Mouse (Mus musculus) spleen, postnatal 36 days (tissue): ENCODE measurements around the gene Cfdp1.
"Not testable (repeated sequence)": the region's sequence is repeated elsewhere in the genome, so short reads cannot be mapped to it uniquely, and the experiment has no call there.

Source experiments
- DNase-seq, 2 experiments: peaks; one replicate each; pipeline ENCODE4 v3.0.0; 2022; ENCODE audit warnings: low spot score in 2 of 2, mixed read lengths in 1 of 2

Gene Cfdp1

DNA sequence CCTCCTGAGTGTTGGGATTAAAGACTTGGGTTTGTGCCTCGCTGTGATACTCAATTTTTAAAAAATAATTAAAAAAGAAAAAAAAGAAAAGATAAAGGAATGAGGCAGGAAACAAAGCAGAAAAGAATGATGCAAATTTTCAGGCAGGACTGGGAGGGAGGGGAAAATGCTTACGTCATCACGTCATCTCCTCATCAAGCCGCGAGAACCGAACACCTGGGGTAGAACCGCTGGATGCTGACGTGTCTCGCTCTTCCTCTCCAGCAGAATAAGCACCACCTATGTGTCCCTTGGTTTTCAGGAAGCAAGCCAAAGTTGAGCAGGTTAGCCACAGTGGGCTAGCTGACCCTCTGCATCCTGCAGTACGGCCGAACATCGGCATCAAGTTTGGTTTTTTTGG, 1.9 kb upstream of the Cfdp1 start:
- DNase-seq = no peak

DNA sequence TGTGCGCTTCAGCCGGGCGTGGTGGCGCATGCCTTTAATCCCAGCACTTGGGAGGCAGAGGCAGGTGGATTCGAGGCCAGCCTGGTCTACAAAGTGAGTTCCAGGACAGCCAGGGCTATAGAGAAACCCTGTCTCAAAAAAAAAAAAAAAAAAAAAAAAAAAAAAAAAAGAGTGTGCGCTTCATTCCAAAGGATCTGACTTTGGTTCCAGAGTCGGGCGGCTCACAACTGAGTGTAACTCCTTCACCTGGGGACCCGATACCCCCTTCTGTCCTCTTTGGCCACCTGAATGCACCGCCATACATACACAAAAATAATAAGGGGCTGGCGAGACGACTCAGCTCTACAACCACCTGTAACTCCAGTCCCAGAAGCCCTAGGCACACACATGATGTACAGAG, 872 bp downstream of the Cfdp1 start:
- not testable (repeated sequence) for DNase-seq

DNA sequence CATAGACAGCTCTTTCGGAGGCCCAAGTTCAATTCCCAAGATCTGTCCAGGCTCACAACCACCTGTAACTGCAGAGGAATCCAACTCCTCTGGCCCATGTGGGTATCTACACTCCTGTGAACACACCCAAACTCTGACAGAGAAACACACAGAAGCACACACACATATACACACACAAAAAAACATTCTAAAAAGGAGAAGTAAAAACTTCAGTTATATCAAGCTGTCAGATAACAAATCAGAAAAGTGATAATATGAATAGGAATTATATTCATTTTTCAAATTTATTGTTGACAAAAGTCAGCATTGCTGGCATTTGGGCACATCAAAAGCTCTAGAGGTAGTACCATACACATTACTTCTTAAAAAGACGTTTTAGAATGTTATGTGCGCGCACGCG, 7.3 kb downstream of the Cfdp1 start:
- no peak for DNase-seq

DNA sequence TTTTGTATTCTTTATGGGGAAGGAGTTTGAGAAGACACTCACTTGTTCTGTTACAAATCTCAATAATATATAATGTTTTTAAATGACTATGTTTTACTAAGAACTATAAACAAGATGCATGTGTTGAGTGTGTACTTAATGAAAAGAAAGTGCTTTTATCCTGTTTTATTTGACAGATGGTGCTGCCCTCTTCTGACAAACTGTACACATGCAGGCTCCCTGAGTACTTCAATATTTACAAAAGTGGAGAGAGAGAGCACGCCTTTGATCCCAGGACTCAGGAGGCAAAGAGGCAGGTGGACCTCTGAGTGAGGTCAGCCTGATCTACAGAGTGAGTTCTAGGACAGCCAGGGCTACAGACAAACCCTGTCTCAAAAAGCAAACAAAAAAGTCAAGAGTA, 18.6 kb downstream of the Cfdp1 start:
- no peak for DNase-seq

DNA sequence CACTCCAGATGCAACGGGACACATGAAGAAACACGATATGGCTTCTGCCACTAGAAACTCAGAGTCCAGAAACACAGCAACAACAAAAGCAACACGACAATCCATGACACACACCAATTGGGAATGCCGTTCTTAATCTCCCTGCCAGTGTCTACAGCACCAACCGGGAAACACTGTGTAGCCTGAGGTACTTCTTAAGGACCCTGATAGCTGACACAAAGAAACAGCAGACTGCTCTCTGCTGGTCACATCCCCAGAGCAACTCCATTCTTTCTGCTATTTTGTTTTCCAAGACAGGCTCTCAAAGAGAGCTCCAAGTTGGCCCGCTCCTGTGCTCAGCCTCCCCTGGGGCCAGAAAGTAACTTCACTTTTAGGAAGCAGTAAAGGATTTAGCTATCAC, 20.1 kb downstream of the Cfdp1 start:
- DNase-seq = no peak

DNA sequence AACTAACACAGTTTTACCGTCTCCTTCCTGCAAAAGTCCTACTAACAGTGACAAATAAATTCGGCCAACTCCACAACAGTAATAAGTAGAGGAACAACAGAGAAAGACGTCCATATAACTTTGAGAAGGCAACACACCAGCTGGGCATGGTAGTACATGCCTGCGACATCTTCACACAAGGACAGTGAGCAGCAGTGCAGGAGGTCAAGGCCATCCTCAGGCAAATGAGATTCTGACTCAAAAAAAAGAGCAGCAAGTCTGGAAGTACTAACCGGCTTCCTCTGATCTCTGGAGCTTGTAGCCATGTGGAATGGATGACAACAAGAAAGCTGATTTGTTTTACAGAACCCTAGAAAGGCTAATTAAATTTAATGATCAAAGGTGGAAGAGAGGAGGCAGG, 21.1 kb downstream of the Cfdp1 start:
- DNase-seq = no peak

DNA sequence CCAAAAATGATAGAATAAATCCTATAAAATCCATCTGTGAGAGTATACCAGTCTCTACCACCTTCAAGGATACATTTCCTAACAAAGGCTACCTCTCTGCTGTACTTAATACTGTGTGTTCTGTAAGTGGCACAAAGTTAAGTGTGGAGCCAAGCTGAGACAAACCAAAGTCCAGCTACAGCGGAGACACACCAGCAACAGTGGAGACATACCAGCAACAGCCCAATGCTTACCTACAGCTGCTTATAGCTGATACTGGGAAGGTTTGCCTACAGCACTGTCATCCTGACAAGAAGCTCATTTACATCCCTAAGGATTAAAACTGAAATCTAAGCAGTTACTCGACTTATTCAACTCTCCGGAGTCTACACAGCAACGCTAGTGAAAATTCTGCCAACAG, 22.1 kb downstream of the Cfdp1 start:
- no peak for DNase-seq

DNA sequence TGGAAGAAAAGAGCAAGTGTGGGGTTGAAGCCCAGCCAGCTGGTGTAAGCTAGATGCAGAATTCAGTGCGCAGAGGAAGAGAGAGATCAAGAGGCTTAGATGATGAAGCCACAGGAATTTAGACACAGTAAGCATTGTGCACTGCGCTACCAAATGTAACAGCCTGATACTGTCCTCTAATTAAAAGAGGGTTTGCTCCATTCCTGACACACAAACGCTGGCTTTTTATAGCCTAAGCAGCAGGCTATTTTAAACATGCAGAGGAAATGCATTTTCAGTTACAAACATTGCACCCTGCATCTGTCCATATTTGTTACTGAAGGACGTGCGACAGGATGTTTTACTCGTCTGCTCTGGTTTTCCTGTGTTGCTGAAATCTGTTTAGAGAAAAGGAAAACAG, 25.5 kb downstream of the Cfdp1 start:
- no peak for DNase-seq

DNA sequence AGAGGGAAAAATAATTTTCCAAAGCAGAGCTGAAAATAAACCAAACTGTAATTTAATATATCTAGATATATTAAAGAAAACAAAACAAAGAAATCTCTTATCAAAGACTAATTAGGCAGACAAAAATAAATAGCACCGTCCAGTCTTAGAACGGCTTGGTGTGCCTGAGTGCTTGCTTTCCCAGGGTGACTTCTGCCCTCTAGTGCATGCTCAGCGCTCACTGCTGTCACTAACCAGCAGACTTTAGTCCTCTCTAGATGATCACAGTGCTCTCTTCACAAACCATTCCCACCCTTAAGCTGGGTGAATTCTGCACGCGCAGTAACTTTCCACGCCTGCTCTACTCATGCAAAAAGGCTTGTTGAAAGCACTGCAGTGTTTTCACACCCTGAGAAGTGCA, 28.9 kb downstream of the Cfdp1 start:
- DNase-seq = peak in 1 of 2 experiments; percentile 9

DNA sequence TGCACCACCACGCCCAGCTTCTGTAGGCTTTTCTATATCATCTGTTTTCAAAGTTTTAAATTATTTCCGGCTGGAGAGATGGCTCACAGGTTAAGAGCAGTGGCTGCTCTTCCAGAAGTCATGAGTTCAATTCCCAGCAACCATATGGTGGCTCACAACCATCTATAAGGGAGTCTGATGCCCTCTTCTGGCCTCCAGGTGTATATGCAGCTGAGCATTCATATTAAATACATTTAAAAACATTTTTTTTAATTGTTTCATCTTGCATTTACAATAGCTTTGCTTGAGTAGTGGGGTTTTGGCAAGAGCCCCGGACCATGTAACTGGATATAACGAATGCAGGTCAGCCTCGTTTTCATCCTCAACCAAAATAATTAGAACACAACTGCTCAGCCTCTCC, 29.8 kb downstream of the Cfdp1 start:
- no peak for DNase-seq

DNA sequence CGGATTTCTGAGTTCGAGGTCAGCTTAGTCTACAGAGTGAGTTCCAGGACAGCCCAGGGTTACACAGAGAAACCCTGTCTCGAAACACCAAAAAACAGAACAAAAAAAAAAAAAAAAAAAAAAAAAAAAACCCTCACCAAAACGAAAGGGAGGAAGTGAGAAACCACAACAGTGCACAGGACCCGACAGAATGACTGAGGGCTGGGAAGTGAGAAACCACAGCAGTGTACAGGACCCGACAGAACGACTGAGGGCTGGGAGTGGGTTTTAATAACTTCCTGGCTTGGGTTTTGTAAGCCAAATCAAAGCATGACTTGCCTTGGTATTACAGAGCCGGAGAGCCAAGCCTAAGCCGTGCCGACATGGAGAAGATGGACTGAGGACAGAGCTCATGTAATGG, 32.9 kb downstream of the Cfdp1 start:
- peak; percentile 83 to 84 for DNase-seq

DNA sequence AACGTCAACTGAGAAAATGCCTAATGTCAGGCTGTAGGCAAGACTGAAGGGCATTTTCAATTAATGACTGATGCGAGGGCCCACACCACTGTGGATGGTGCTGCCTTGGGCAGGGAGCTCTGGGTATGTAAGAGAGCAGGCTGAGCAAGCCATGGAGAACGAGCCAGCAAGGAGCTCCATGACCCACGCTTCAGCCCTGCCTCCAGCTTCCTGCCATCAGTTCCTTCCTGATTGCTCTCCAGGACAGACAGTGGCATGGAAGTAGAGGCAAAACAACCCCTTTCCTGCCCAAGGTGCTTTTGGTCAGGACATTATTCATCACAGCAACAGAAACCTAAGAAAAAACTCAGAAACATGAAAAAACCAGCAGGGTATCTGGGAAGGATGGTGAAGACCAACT, 33.4 kb downstream of the Cfdp1 start:
- no peak for DNase-seq

DNA sequence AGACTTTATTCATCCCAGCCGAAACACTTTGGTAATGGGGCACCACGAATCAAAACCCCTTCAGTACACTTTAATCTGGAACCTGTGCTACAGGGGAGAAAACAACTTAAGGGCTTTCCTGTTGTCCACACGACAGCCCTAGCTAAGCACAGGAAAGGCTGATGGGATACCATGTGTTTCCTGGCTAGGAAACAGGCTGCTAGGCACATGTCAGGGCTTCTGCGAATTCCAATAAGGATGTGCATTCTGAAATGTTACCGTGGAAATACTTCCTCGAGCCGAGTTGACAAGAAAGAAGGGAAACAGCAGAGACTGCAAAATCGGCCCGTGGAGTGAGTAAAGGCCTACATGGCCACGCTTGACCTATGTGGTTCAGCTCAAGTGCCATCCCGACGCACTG, 34.1 kb downstream of the Cfdp1 start:
- no peak for DNase-seq

DNA sequence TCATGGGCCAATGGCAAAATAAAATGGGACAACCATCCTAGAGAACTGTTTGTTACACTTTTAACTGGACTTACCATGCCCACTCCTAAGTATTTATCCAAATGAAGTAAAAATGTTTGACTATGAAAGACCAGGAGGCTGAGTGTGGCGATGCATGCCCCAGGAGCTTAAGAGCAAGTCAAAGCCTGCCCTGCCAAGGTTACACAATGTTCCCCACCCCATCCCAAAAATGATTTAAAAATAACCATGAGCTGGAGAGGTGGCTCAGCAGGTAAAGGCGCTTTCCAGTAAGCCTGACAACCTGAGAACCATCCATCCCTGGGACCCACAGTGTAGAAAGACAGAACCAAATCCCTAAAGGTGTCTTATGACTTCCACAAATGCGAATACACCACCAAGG, 35.5 kb downstream of the Cfdp1 start:
- no peak for DNase-seq

DNA sequence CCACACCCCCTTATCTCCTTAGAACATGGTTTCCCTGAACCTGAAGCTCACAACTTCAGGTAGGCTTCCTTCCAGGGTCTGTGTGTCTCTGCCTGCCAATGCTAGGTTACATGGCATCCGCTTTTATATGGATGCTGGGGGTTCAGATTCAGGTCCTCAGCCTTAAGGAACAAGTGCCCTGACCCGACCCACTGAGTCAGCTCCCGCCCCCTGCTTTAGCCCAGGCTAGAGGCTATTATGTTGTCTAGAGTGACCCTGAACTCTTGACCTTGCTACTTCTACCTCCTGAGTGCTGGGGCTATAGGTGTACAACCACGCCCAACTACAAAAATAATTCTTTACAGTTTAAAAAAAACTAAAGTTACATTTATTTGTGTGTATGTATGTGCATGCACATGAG, 39.0 kb downstream of the Cfdp1 start:
- DNase-seq = no peak

DNA sequence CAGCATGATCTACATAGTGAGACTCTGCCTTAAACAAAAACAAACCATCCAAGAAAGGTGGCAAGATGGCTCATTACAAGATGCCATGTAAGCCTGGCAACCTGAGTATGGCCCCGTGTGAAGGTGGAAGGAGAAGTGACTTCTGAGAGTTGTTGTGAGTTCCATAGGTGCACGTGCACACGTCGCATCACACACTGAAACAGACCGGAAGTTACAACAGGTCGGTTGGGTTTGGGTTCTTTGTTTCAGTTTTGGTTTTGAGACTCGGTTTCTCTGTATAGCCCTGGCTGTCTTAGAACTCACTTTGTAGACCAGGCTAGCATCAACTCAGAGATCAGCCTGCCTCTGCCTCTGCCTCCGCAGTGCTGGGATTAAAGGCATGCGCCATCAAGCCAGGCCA, 40.3 kb downstream of the Cfdp1 start:
- no peak for DNase-seq

DNA sequence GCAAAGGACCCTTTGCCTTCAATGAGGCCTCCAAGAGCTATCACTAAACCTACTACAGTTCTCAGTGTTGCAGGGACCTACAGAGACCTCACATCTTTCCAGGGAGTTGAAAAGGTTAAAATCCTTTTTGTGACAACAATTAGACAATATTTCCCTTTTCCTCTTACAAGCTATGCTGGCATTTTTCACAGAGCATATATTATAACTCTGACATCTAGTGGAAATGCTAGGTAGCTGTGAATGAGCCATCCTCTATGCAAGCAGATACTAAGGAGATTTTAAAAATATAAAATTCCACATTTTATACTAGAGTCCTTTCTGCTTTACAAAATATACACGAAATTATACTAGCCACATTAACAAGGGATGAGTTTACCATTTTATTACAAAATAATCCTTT, 41.3 kb downstream of the Cfdp1 start:
- DNase-seq = no peak

DNA sequence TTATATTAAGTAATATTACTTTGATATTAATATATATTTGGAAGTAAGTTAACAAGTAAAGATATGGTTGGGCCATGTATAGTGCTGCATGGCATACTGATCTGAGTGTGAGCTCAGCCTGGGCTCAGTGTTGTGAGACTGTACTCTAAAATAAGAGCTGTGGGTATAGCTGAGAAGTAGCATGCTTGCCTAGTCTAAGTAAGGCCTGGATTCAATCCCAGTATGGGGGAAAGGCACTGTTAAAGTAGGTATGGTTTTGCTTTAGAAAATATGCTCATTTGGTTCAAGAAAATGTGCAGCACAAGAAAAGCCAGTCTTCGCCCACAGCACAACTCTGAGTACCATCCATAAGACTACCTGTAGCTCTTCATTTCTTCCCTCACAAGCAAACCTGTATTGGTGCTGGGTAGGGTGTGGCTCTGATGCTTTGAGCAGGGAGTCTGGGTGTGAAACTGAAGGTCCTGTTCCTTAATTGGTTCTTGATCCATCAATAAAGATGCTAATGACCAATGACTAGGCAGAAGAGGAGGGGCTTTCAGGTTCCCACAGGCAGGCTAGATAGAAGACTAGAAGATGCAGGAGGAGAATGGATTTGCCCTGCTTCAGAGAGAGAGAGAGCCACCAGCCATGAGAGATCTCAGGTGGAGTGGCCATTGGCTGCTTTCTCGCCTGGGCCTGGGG, 43.3 kb downstream of the Cfdp1 start:
- no peak for DNase-seq

DNA sequence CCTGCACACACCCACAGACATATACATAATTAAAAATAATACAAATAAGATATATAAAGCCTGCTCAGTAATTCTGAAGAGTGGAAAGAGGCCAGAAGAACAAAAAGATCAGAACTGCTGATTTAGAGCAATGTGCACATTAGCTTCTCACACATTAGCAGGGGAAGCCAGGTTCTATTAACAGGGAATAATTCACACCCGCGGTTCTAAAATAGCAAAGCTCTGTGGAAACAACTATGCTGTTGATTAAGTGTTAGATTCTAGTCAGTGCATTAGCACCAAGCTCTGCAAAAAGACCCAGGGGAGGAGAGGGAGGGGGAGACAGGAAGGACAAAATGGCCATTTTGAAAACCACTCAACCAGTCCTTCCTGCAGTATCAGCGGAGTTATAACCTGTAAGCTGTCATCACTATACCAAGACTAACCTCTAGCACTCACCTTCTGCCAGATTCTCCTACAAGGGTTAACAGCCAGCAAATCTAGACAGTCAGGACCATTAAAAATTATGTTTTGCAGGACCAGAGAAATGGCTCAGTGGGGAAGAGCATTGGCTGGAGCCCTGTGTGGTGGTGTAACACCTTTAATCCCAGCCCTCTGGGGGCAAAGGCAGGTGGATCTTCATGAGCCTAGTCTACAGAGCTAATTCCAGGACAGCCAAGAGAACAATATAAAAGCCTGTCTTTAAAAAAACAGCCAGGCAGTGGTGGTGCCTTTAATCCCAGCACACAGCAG, 45.0 kb downstream of the Cfdp1 start:
- no peak for DNase-seq

DNA sequence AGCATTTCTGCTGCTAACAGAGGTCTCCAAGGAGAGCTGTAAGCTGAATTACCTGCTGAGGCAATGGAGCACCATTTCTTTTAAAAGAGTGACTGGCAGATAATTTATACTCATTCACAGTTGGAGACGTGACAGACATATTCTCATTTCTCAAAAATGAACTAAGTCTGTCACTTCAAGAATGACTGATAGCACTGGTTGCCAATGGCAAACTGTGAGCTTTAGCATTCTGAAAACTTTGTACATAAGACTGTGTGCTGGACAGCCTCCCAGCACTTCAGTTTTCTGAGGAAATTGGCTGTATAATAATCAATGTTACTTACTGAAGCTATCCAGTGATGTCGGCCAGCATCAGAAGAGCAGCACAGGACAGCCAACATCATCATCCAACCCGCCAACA, 46.1 kb downstream of the Cfdp1 start:
- DNase-seq = no peak

DNA sequence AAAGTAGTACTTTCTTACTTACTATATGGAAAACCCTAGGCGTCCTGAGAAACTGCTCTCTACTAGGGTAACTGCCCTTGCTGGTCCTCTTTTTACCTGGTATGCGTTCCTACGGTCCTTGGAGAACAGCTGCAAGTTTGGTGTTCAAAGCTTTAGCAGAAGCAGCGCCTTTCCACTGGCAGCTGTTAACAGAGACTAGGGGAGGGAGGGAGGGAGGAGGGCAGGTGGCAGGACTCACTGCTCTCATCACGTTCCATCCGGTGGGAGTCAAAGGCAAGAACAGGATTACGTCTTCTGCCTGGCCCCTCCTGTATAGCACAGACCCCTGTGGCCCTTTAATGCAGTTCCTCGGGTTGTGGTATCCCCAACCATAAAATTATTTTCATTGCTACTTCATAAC, 50.7 kb downstream of the Cfdp1 start:
- DNase-seq = no peak

DNA sequence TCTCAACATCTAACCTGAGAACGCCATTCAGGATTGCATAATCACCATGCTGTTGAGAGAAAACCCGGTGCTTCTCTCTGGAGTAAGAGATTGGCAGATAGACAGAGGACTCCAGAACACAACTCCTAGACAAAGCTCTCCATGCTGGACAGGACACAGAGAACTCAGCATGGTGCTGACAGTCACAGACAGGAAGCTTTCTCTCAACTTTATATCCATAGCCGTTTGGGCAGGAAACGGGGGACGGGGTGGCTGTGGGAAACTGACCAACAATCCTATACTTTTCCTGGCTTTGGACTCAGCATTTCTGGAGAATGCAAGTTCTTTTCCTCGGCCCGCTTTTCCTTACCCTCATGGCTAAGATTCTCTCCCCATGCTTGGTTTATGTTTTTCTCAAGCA, 51.8 kb downstream of the Cfdp1 start:
- DNase-seq = no peak

DNA sequence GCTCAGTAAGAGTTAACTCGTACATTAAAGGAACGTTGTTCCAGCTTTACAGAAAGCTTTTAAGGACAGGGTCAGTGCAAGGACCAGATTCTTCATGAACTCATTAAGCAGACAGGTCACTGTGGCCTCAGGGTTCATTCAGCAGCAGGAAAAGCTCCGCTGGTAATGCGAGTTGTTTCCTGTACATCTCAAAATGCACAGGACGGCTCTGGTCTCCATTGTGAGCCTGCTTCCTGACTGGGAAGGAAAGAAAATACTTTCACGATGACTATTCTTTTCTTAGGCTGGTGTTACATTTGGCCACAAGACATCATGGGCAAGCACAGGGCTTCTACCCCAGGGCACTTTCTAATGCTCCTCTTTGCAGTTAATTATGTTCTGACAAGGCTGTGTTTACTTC, 52.6 kb downstream of the Cfdp1 start:
- DNase-seq = no peak

DNA sequence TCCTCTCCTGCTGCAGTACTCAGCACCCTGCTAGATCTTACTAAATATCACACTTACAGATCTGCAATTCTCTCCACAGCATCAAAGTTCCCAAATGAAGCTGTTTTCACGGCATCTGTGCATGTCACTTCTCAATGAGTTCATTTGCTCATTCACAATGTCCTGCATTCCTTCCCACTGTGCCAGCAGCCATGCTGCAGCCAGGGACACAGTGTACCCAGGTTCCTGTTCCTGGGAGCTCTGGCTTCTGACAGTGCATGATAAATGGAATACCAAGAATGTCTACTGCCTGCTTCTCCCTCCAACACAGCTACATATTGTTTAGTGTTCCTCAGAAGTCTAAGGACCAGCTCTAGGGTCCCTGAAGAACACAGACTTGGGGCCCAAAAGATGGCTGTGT, 57.6 kb downstream of the Cfdp1 start:
- no peak for DNase-seq
